Mouse (Mus musculus) spleen, postnatal 14 days (tissue): ENCODE results near the gene Rnpc3.
"Not testable (repeated sequence)": the region's sequence is repeated elsewhere in the genome, so short reads cannot be mapped to it uniquely, and the experiment has no call there.

ENCODE experiments used
- DNase-seq, 2 experiments: peaks; one replicate each; pipeline ENCODE4 v3.0.0; 2021 to 2022; ENCODE audit warnings: low spot score in 2 of 2

The Rnpc3 gene

GRCm38 (mm10) chr3:113629606-113630359, at the start of gene Rnpc3:
Rnpc3 (minus strand) TSS chr3:113630149.
- peak; percentile 87 to 90 for DNase-seq

- no peak for DNase-seq
Observed at GRCm38 (mm10) chr3:113656940-113657339, 27.0 kb upstream of the Rnpc3 start.

- DNase-seq, result no peak
Observed at GRCm38 (mm10) chr3:113654335-113654734, 24.4 kb upstream of the Rnpc3 start.

- DNase-seq, result not testable (repeated sequence)
Observed at GRCm38 (mm10) chr3:113651386-113651785, 21.4 kb upstream of the Rnpc3 start.

- no peak for DNase-seq
Observed at GRCm38 (mm10) chr3:113639545-113639944, 9.6 kb upstream of the Rnpc3 start.

GRCm38 (mm10) chr3:113634220-113634619, 4.3 kb upstream of the Rnpc3 start:
- DNase-seq, result no peak

- no peak for DNase-seq
Observed at GRCm38 (mm10) chr3:113631611-113632010, 1.7 kb upstream of the Rnpc3 start.

GRCm38 (mm10) chr3:113630564-113630963, 615 bp upstream of the Rnpc3 start:
- DNase-seq, result no peak

- no peak for DNase-seq
Observed at GRCm38 (mm10) chr3:113606599-113606998, 23.4 kb downstream of the Rnpc3 start, which contains the start of gene Amy1. Amy1 (minus strand) TSS chr3:113606699.

- DNase-seq, result no peak
Observed at GRCm38 (mm10) chr3:113590844-113591243, 39.1 kb downstream of the Rnpc3 start.

GRCm38 (mm10) chr3:113574578-113574977, 55.4 kb downstream of the Rnpc3 start:
- DNase-seq, result no peak

- no peak for DNase-seq
Observed at GRCm38 (mm10) chr3:113574138-113574537, 55.8 kb downstream of the Rnpc3 start.

- DNase-seq, result no peak
Observed at GRCm38 (mm10) chr3:113572158-113572557, 57.8 kb downstream of the Rnpc3 start.
